Mouse (Mus musculus) liver, embryonic 15.5 days (tissue): ENCODE measurements at regions not wholly inside any gene's neighbourhood (a gene's known extent, or its start where the extent isn't known, plus 50 kb on each side); places are given as distances from the start of the nearest gene placed in this dataset. TPM values are rescaled to one million over a fixed set of nuclear protein-coding genes. Genes with fewer than 3 reads are reported as not detected.

Experiments
- ATAC-seq: fragments of 200-750 bp; cut with Nextera tagmentation; 2 replicates; pipeline ENCODE4 v1.8.0; 2017; ENCODE audit warnings: moderate number of reproducible peaks, mild to moderate bottlenecking, moderate library complexity; ENCODE audit not compliant: insufficient read depth
- H3K27ac ChIP-seq: fragments of 300-500 bp; sonication (generic); replicated peaks from 2 replicates; pipeline ENCODE4 v1.5.1; 2015; ENCODE audit warnings: mild to moderate bottlenecking, inconsistent platforms
- H3K27me3 ChIP-seq: fragments of 300-500 bp; sonication (generic); 2 replicates; pipeline ENCODE4 v1.6.1; 2015; ENCODE audit warnings: mild to moderate bottlenecking, inconsistent platforms
- H3K36me3 ChIP-seq: fragments of 300-500 bp; sonication (generic); replicated peaks from 2 replicates; pipeline ENCODE4 v1.6.1; 2015; ENCODE audit warnings: moderate library complexity, mild to moderate bottlenecking, inconsistent platforms
- H3K4me1 ChIP-seq: fragments of 300-500 bp; sonication (generic); replicated peaks from 2 replicates; pipeline ENCODE4 v1.6.1; 2015; ENCODE audit warnings: inconsistent platforms
- H3K4me2 ChIP-seq: fragments of 300-500 bp; sonication (generic); 2 replicates; pipeline ENCODE4 v1.6.1; 2015; ENCODE audit warnings: moderate library complexity, mild to moderate bottlenecking, inconsistent platforms
- H3K4me3 ChIP-seq: fragments of 300-500 bp; sonication (generic); replicated peaks from 2 replicates; pipeline ENCODE4 v1.5.1; 2015; ENCODE audit warnings: mild to moderate bottlenecking, inconsistent platforms
- H3K9ac ChIP-seq: fragments of 300-500 bp; sonication (generic); 2 replicates; pipeline ENCODE4 v1.6.1; 2015; ENCODE audit warnings: moderate library complexity, mild to moderate bottlenecking, inconsistent platforms
- H3K9me3 ChIP-seq: fragments of 300-500 bp; sonication (generic); replicated peaks from 2 replicates; pipeline ENCODE4 v1.6.1; 2016; ENCODE audit warnings: inconsistent platforms
- whole genome bisulfite sequencing: fragments of 180-500 bp; shearing (Covaris S2); methylation state at CpG from one replicate; pipeline ENCODE4 v1.1.7; 2015; ENCODE audit warnings: mixed read lengths; ENCODE audit not compliant: insufficient replicate concordance; 5-methylcytosine and 5-hydroxymethylcytosine counted together
- microRNA-seq: library from miRNA; unstranded; fragments of <30 nt; microRNA quantifications from one replicate; pipeline ENCODE4, GENCODE M21; 2016

GRCm38 (mm10) chr11:32883062-32883852, 58.9 kb upstream of the Smim23 start:
- no peak for ATAC-seq
- no peaks in the 10 kb centered on the region for H3K27me3 ChIP-seq
- H3K27ac ChIP-seq = no peak overlapping the region
- H3K4me3 ChIP-seq = no peak overlapping the region
- no peaks in the 10 kb centered on the region for H3K4me1 ChIP-seq
- H3K9me3 ChIP-seq = no peaks in the 10 kb centered on the region
- no peak overlapping the region for H3K9ac ChIP-seq
- 53% methylated on average over 9 of the region's 10 CpGs for WGBS
- H3K4me2 ChIP-seq = no peak overlapping the region
- no peaks in the 10 kb centered on the region for H3K36me3 ChIP-seq

- no peak overlapping the region for H3K9ac ChIP-seq
- no peaks in the 10 kb centered on the region for H3K9me3 ChIP-seq
- no peak overlapping the region for H3K27ac ChIP-seq
- H3K27me3 ChIP-seq = no peaks in the 10 kb centered on the region
- no peaks in the 10 kb centered on the region for H3K36me3 ChIP-seq
- 82% methylated on average over 3 of the region's 3 CpGs for WGBS
- H3K4me1 ChIP-seq = no peaks in the 10 kb centered on the region
- no peak for ATAC-seq
- no peak overlapping the region for H3K4me3 ChIP-seq
- H3K4me2 ChIP-seq = no peak overlapping the region
Observed at GRCm38 (mm10) chr11:32878967-32879366, 54.6 kb upstream of the Smim23 start.

Small RNA genes in the stretch of these regions (microRNA-seq; reads per million reads assigned to microRNA genes)
- not detected for gene Gm26052
